Mouse (Mus musculus) liver, embryonic 14.5 days (tissue): ENCODE data around the gene Tbr1. TPM values are rescaled to one million over a fixed set of nuclear protein-coding genes. Genes with fewer than 3 reads are reported as not detected.

ENCODE experiments used
- ATAC-seq: fragments of 200-750 bp; cut with Nextera tagmentation; 2 replicates; pipeline ENCODE4 v1.8.0; 2017; ENCODE audit warnings: moderate number of reproducible peaks, mild to moderate bottlenecking, moderate library complexity; ENCODE audit not compliant: insufficient read depth
- DNase-seq, 3 experiments: peaks; one replicate each; pipeline ENCODE4 v3.0.0-alpha.2; 2012 to 2013; ENCODE audit warnings: low read depth in 3 of 3, low spot score in 3 of 3
- H3K27ac ChIP-seq: fragments of 300-500 bp; sonication (generic); 2 replicates; pipeline ENCODE4 v1.5.1; 2014; ENCODE audit warnings: moderate library complexity, mild to moderate bottlenecking, control low read depth, inconsistent platforms
- H3K27me3 ChIP-seq: fragments of 300-500 bp; sonication (generic); 2 replicates; pipeline ENCODE4 v1.6.1; 2014; ENCODE audit warnings: mild to moderate bottlenecking, low read length, moderate library complexity; ENCODE audit not compliant: control insufficient read depth, insufficient read depth
- H3K36me3 ChIP-seq: fragments of 300-500 bp; sonication (generic); replicated peaks from 2 replicates; pipeline ENCODE4 v1.6.1; 2014; ENCODE audit warnings: low read depth; ENCODE audit not compliant: control insufficient read depth, insufficient read depth
- H3K4me1 ChIP-seq, 2 experiments: fragments of 200-500 bp in 1 of 2; fragments of 300-500 bp in 1 of 2; sonication (generic) in 1 of 2; replicated peaks; 2 replicates each; pipeline ENCODE4 v1.6.1; 2012 to 2014; ENCODE audit warnings: antibody characterized with exemption in 1 of 2, inconsistent platforms in 1 of 2, low read length in 1 of 2; ENCODE audit not compliant: control insufficient read depth in 2 of 2, insufficient read depth in 2 of 2
- H3K4me2 ChIP-seq: fragments of 300-500 bp; sonication (generic); 2 replicates; pipeline ENCODE4 v1.6.1; 2014; ENCODE audit warnings: low read depth, mild to moderate bottlenecking, control low read depth, moderate library complexity
- H3K4me3 ChIP-seq, 2 experiments: fragments of 200-500 bp in 1 of 2; fragments of 300-500 bp in 1 of 2; sonication (generic) in 1 of 2; 2 replicates each; pipeline ENCODE4 v1.5.1; 2012 to 2014; ENCODE audit warnings: low read depth in 2 of 2, low read length in 2 of 2, mild to moderate bottlenecking in 2 of 2, control low read depth in 1 of 2, inconsistent platforms in 1 of 2, moderate library complexity in 1 of 2; ENCODE audit not compliant: insufficient read depth in 1 of 2
- H3K9ac ChIP-seq: fragments of 300-500 bp; sonication (generic); replicated peaks from 2 replicates; pipeline ENCODE4 v1.6.1; 2014; ENCODE audit warnings: mild to moderate bottlenecking, control low read depth, moderate library complexity
- H3K9me3 ChIP-seq: fragments of 300-500 bp; sonication (generic); 2 replicates; pipeline ENCODE4 v1.6.1; 2016; ENCODE audit warnings: low read length, mixed read lengths; ENCODE audit not compliant: control insufficient read depth
- CTCF ChIP-seq: IDR thresholded peaks from 2 replicates; pipeline ENCODE4 v1.5.1; 2016; ENCODE audit warnings: antibody characterized with exemption, low read depth, control low read depth
- EP300 ChIP-seq: IDR thresholded peaks from 2 replicates; pipeline ENCODE4 v1.6.1; 2016; ENCODE audit warnings: antibody characterized with exemption, low read depth
- WGBS: fragments of 180-500 bp; shearing (Covaris S2); extraction: QIAGEN DNeasy Blood & Tissue Kit; methylation state at CpG from one replicate; pipeline ENCODE4 v1.1.7; 2014; ENCODE audit not compliant: insufficient replicate concordance; 5-methylcytosine and 5-hydroxymethylcytosine counted together
- polyA plus RNA-seq, 2 experiments: library from polyadenylated mRNA; depleted of rRNA in 1 of 2; stranded (reverse) in 1 of 2; unstranded in 1 of 2; fragments of >200 nt; fragmentation: Nextera tagmentation in 1 of 2; extraction: Ambion mirVana in 1 of 2; gene quantifications; 2 replicates each; pipeline versions ENCODE4 v1.2.1 to v1.2.3; 2012 to 2014

Gene Tbr1
- polyA plus RNA-seq, 2 experiments, result 0.02 TPM; not detected in 1

GRCm38 (mm10) chr2:61807781-61808180 lies 5.1 kb downstream of the Tbr1 start:
- DNase-seq (no peak), ATAC-seq (no peak)
- Histone ChIP-seq H3K36me3 (no peaks in the 10 kb centered on the region), H3K27me3 (peaks cover 100% of the 10 kb centered on the region), H3K9ac (no peak overlapping the region), H3K27ac (no peak overlapping the region), H3K4me1 (no peaks in the 10 kb centered on the region), H3K9me3 (no peaks in the 10 kb centered on the region), H3K4me3 (no peak overlapping the region), H3K4me2 (no peak overlapping the region)
- no peak for TF ChIP-seq CTCF
- no peak for TF ChIP-seq EP300
- 20% methylated on average over 2 of the region's 2 CpGs for WGBS

- ATAC-seq, result no peak
These were observed 6.0 kb downstream of the Tbr1 start for GRCm38 (mm10) chr2:61808776-61809175.

DNA sequence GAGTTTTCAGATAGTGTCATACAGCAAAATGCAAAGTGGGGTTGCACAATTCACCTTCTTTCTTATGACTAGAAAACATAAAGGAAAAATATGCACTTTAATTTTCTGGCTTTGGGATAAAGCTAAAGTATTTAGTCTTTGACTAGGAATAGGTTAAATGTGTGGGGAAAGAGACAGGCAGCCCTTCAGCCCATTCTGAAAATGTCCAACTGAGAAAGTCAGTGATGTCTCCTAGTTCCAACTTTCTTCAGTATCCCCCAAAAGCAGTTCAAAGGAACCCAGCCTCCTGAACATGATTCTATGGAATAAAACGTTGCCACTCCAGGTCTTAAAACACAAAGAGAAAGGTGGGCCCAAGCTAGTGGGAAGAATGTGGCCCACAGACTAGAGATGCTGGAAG lies 6.7 kb downstream of the Tbr1 start:
- peaks cover 100% of the 10 kb centered on the region for H3K27me3 ChIP-seq
- no peak overlapping the region for H3K9ac ChIP-seq
- no peak for DNase-seq

More at GRCm38 (mm10) chr2:61808776-61809175, 6.0 kb downstream of the Tbr1 start:
- under 1% methylated on average over 6 of the region's 6 CpGs for WGBS
- no peak for TF ChIP-seq CTCF
- no peak for TF ChIP-seq EP300
- H3K9me3 ChIP-seq, result no peaks in the 10 kb centered on the region
- H3K9ac ChIP-seq, result no peak overlapping the region
- no peaks in the 10 kb centered on the region for H3K4me1 ChIP-seq
- peaks cover 100% of the 10 kb centered on the region for H3K27me3 ChIP-seq
- no peak for DNase-seq
- no peak overlapping the region for H3K4me3 ChIP-seq
- H3K27ac ChIP-seq, result no peak overlapping the region
- H3K4me2 ChIP-seq, result no peak overlapping the region
- no peaks in the 10 kb centered on the region for H3K36me3 ChIP-seq

DNA sequence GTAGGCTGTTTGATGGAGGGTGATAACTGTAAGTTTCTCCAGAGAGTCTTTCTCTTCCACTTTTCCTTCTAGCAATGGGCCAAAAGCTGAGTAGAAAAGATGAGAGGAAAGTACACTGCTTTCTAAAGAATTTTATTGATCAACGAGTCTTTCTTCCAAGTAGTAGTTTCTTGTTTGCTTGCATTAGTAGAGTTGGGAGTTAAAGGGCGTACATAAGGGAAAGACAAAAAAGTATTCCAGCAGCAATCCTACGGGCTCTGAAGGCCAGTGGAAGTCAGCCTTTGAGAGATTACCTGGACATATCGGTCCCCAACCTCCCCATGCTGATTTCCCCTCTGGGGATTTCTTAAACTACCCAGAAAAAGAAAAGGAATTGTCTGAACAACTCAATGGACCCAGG lies 8.0 kb downstream of the Tbr1 start:
- no peak for DNase-seq
- Histone ChIP-seq H3K9ac (no peak overlapping the region), H3K4me3 (no peak overlapping the region), H3K9me3 (no peaks in the 10 kb centered on the region), H3K4me1 (peaks cover 0 to 2% of the 10 kb centered on the region in 2 experiments; a peak in 1 of 4 replicates), H3K36me3 (no peaks in the 10 kb centered on the region), H3K27ac (no peak overlapping the region), H3K4me2 (no peak overlapping the region), H3K27me3 (peaks cover 100% of the 10 kb centered on the region)
- WGBS, result 26% methylated on average over 4 of the region's 4 CpGs
- no peak for ATAC-seq
- no peak for TF ChIP-seq EP300
- no peak for TF ChIP-seq CTCF

More for the DNA sequence above, 6.7 kb downstream of the Tbr1 start:
- Histone ChIP-seq H3K9me3 (no peaks in the 10 kb centered on the region), H3K4me1 (no peaks in the 10 kb centered on the region), H3K4me2 (no peak overlapping the region), H3K4me3 (no peak overlapping the region), H3K36me3 (no peaks in the 10 kb centered on the region), H3K27ac (no peak overlapping the region)
- no peak for ATAC-seq
- WGBS, result 3% methylated on average over 1 of the region's 1 CpGs
- TF ChIP-seq CTCF, result no peak
- no peak for TF ChIP-seq EP300

GRCm38 (mm10) chr2:61811163-61811506 lies 8.4 kb downstream of the Tbr1 start:
- Histone ChIP-seq H3K27me3 (peaks cover 100% of the 10 kb centered on the region), H3K9ac (no peak overlapping the region), H3K27ac (no peak overlapping the region), H3K36me3 (no peaks in the 10 kb centered on the region), H3K9me3 (no peaks in the 10 kb centered on the region), H3K4me3 (no peak overlapping the region), H3K4me1 (peaks cover 0 to 2% of the 10 kb centered on the region in 2 experiments; a peak in 1 of 4 replicates), H3K4me2 (peak overlapping the region; percentile 49; the same call in 1 of the 2 replicates)
- 10% methylated on average over 8 of the region's 8 CpGs for WGBS
- no peak for DNase-seq
- TF ChIP-seq EP300, result no peak
- no peak for ATAC-seq
